Mouse (Mus musculus): ENCODE data around the gene Fbxo45.

DNA sequence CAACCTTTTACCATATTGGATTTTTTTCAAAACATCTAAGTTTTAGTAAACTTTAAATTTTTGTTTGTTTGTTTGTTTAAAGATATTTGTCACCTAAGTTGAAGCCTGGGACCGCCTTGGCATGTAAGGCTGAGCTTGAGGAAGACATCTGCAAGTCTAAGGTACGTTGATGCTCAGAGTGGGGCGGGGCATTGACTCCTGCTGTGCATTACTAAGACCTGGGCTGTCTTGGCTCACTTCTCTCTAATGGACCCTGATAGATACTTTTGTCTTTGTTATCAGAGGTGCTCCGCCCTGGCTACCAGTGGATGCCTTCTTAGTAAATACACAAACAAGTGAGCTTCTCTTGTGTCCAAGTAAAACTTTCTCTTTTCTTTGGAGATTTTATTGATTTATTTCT, 44.9 kb upstream of the Fbxo45 start:
- TF ChIP-seq CTCF (IDR thresholded peaks at IDR 0.05) (no peak), EP300 (IDR thresholded peaks at IDR 0.05) (no peak)

Measured in lung, postnatal 0 days (tissue).